Mouse (Mus musculus): ENCODE data around the gene Rap1gap2.
A peak's percentile ranks its signal among the peaks of the same experiment; 100 is the strongest.

Rap1gap2 gene

DNA sequence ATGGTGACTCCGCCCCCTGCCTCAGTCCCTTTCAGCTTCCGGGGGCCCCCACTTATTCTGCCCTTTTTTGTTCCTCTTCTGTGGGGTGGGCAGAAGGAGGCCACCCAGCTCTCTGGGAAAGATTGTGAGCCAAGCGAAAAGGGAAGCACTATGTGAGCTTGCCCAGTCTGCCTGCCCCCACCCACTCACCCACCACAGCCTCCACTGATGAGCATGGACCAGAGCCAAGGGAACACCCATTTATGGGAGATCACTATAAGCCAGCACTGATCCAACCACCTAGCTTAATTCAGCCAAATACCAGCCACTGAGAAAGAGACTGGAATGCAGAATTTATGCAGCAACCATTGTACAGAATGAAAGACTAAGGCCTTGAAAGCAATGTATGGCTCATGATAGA lies 34.8 kb downstream of the Rap1gap2 start:
- no peak for DNase-seq (ENCODE audit: extremely low spot score, low read depth, low spot score)

DNA sequence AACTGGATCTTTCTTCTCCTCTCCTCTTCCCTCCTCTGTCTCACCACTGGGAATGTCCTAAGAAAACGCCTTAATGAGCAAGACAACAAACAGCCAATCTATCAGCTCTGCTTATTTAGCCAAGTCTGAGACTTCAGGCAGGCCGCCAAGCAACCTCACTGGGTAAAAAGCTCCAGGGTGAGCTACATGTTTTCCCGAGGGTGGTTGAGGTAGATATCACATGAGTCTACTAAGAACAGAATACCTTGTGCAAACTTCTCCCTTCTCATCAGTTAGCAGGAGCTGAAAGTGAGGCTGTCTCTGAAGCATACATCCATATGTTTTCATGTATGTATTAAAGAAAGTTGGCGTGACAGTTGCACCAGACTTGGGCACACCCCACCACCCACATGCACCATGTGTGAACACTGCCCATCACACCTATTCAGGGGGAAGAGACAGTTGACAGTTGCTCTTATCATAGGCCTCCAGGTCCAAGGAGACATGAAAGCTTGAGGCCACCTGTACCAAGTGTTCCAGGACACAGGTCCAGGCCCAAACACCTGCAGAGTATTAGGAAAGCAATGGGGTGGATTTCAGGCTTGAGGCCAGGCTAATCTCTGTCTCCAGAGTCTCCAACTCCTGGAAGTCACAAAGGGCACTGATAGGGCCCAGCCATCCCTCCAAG lies 35.8 kb downstream of the Rap1gap2 start:
- DNase-seq (ENCODE audit: extremely low spot score, low read depth, low spot score) = no peak

GRCm38 (mm10) chr11:74572459-74573061 lies 38.2 kb downstream of the Rap1gap2 start:
- no peak for DNase-seq (ENCODE audit: extremely low spot score, low read depth, low spot score)

GRCm38 (mm10) chr11:74569735-74570134 lies 41.0 kb downstream of the Rap1gap2 start:
- DNase-seq (ENCODE audit: extremely low spot score, low read depth, low spot score) = no peak

GRCm38 (mm10) chr11:74568463-74568862 lies 42.3 kb downstream of the Rap1gap2 start:
- DNase-seq (ENCODE audit: extremely low spot score, low read depth, low spot score) = no peak

DNA sequence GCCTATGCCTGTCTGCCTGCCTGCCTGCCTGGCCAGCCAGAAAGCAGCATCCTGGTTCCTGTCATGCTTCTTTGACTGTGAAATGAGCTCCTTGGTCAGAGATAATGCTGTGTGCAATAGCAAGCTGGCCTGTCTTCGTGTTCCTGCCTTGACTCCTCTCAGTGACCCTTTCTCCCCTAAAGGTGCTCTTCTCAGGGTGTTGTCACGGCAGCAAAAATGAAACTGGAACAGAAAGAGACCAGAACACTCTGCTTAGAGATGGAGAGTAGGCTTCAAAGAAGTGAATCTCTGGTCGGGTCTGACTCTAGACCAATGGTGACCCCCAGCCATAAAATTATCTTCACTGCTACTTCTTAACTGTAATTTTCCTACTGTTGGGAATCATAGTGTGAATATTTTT lies 42.7 kb downstream of the Rap1gap2 start:
- DNase-seq (ENCODE audit: extremely low spot score, low read depth, low spot score) = no peak

GRCm38 (mm10) chr11:74566326-74566874 lies 44.3 kb downstream of the Rap1gap2 start:
- no peak for DNase-seq (ENCODE audit: extremely low spot score, low read depth, low spot score)

DNA sequence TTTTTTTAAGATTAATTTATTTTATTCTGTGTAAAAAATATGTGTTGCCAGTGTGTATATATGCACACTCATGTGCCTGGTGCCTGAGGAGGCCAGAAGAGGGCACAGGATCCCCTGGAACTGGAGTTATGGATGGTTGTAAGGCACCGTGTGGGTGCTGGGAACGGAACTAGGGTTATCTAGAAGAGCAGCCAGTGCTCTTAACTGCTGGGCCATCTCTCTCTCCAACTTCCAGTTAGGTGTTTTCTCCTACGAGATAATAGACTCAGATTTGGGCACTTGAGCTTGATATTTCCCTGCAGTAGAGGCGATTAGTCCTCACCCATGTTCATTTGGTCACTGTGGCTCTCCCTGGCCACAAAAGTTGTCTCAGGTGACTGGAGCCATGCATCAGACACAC lies 49.3 kb downstream of the Rap1gap2 start:
- no peak for DNase-seq (ENCODE audit: extremely low spot score, low read depth, low spot score)

DNA sequence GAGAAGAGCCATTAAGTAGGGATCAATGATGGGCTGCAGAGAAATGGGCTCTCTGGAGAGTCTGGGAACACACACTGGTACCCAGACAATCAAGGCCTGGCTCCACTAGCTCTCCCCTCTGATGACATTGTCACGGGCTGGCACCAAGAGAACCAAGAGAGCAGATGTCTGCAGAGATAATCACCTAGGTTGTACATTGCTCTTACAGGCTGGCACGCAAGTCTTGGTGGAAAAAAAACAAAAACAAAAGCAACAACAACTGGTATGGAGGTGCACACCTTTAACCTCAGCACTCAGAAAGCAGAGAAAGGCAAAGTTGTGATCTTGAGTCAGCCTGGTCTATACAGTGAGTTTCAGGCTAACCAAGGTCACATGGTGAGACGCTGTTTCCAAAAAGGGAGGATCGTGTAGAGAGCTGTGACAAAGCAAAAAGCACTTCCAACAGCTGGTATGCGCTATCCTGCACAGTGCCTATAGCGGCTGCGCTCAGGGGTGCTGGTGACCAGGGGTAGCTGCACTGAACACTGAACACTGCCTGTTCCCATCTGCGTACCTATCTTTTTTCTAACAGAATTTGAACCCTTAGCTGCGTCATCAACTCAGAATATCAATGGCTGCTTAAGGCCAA lies 50.0 kb downstream of the Rap1gap2 start:
- no peak for DNase-seq (ENCODE audit: extremely low spot score, low read depth, low spot score)

DNA sequence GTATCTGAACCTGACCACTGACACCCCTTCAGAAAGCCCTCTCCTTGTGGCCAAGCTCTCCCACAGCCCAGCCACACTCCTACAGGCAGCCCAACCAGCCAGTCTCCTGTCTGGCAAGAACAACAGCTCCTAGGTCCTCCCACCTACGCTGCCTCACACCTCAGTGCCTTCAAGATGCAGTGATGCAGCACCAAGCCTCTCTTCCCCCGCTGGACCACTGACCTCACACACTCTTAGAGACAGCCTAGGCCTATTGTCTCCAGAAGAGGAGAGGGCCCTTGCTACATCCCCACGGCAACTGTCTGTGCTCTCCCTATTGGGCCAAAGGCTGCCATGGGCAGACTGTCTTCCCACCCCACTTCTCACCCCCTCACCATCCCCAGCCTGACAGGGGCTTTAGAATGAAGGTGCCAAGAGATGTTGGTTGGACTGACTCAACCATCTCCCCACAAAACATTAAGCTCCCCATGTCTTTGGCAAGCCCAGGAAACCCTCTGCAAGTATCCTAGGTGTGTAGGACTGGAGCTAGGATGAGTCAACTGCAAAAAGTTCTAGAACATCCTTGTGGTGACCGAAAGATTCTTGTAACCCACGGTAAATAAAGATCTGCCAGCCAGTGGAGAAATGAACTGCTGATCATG lies 50.8 kb downstream of the Rap1gap2 start:
- no peak for DNase-seq (ENCODE audit: extremely low spot score, low read depth, low spot score)

DNA sequence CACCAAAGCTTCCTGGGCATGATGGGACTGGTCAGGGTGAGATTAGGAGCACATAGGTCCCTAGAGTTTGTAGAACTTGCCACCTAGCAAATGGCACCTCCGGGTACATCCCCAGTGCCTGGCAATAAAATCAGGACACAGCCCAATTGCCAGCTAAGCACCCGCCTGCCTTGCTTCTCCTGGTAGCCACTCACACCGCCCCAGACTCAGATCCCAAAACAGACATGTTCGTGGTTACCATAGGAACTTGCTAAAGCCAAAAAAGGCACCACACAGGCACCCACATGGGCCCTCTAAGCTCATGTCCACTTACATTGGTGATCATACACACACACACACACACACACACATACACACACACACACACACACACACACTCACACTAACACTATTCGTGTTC lies 51.8 kb downstream of the Rap1gap2 start:
- DNase-seq (ENCODE audit: extremely low spot score, low read depth, low spot score) = no peak

GRCm38 (mm10) chr11:74557456-74558230 lies 53.1 kb downstream of the Rap1gap2 start:
- no peak for DNase-seq (ENCODE audit: extremely low spot score, low read depth, low spot score)

- no peak for DNase-seq (ENCODE audit: extremely low spot score, low read depth, low spot score)
Observed at GRCm38 (mm10) chr11:74555716-74556374, 54.9 kb downstream of the Rap1gap2 start.

GRCm38 (mm10) chr11:74554683-74555341 lies 55.9 kb downstream of the Rap1gap2 start:
- DNase-seq (ENCODE audit: extremely low spot score, low read depth, low spot score) = no peak

DNA sequence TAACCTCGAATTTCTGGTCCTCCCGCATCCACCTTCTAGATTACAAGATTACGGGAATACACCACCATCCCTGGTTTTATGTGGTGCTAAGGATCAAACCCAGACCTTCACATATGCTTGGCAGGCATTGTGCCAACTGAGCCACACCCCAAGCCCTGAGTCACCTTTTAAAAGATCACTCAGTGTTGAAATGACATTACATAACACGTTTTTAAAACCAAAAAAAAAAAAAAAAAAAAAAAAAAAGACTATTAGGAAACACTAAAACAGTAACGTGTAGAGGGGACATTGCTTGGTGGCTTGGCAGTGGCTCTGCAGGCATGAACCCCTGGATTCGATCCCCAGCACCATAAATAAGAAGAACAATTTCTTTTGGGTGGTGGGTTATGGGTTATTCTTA lies 59.1 kb downstream of the Rap1gap2 start:
- no peak for DNase-seq (ENCODE audit: extremely low spot score, low read depth, low spot score)

GRCm38 (mm10) chr11:74550615-74551102 lies 60.1 kb downstream of the Rap1gap2 start:
- no peak for DNase-seq (ENCODE audit: extremely low spot score, low read depth, low spot score)

DNA sequence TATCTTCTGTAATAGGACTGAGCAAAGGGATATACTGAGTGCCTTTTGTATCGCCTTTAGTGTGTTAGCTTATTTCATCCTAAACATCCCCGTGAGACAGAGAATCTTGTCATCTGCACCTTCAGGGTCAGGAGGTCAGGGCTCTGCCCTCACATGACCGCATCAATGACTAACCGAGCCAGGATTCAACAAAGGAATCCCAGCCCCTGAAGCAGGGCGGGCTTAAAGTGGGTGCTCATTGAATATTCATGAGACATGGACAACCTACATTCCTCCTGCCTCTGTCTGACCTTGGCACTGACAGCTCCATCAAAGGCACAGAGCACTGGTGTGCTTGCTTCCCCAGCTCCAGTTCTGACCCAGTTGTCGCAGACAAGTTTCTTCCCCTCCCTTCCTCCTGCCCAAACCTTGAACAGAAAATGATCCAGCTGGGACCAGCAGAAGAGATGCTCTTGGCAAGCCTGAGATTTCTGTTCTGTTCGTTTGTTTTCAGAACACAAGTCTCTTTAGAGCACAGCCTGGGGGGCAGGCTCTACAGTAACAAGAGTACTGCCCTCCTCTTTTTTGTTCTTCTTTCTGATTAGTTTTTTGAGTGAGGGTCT lies 61.8 kb downstream of the Rap1gap2 start:
- DNase-seq (ENCODE audit: extremely low spot score, low read depth, low spot score) = no peak

GRCm38 (mm10) chr11:74546933-74547694 lies 63.6 kb downstream of the Rap1gap2 start:
- DNase-seq (ENCODE audit: extremely low spot score, low read depth, low spot score) = peak; percentile 50

- no peak for DNase-seq (ENCODE audit: extremely low spot score, low read depth, low spot score)
Observed at GRCm38 (mm10) chr11:74546165-74546564, 64.5 kb downstream of the Rap1gap2 start.
